Mouse (Mus musculus) testis, adult 2 months (tissue): Measurements from ENCODE around the gene Lpar5.

Experiments used
- CTCF ChIP-seq: fragments of 200-500 bp; IDR thresholded peaks from 2 replicates; pipeline ENCODE4 v1.5.1; 2012; ENCODE audit warnings: low read depth, mild to moderate bottlenecking, inconsistent platforms, low read length, moderate library complexity; ENCODE audit not compliant: control insufficient read depth, insufficient read depth, insufficient replicate concordance
- POLR2A ChIP-seq: fragments of 200-500 bp; IDR thresholded peaks from 2 replicates; pipeline ENCODE4 v1.6.1; 2012; ENCODE audit warnings: low read depth, mild to moderate bottlenecking, inconsistent platforms, low read length, moderate library complexity; ENCODE audit not compliant: control insufficient read depth

- TF ChIP-seq CTCF: no peak
- no peak for TF ChIP-seq POLR2A
Observed at GRCm38 (mm10) chr6:125081394-125081793, 13.7 kb downstream of the Lpar5 start.
